Mouse (Mus musculus) CD4-positive, CD25-positive, alpha-beta regulatory T cell (primary cell): ENCODE data around the gene Otud4. TPM values are rescaled to one million over a fixed set of nuclear protein-coding genes. Genes with fewer than 3 reads are reported as not detected.

Source experiments
- polyA plus RNA-seq: library from polyadenylated mRNA; unstranded; fragments of 100-300 nt; shearing (Covaris generic); gene quantifications from one replicate; pipeline ENCODE4 v1.2.1, GENCODE M21; 2017

Gene Otud4
- 42.3 TPM for polyA plus RNA-seq

DNA sequence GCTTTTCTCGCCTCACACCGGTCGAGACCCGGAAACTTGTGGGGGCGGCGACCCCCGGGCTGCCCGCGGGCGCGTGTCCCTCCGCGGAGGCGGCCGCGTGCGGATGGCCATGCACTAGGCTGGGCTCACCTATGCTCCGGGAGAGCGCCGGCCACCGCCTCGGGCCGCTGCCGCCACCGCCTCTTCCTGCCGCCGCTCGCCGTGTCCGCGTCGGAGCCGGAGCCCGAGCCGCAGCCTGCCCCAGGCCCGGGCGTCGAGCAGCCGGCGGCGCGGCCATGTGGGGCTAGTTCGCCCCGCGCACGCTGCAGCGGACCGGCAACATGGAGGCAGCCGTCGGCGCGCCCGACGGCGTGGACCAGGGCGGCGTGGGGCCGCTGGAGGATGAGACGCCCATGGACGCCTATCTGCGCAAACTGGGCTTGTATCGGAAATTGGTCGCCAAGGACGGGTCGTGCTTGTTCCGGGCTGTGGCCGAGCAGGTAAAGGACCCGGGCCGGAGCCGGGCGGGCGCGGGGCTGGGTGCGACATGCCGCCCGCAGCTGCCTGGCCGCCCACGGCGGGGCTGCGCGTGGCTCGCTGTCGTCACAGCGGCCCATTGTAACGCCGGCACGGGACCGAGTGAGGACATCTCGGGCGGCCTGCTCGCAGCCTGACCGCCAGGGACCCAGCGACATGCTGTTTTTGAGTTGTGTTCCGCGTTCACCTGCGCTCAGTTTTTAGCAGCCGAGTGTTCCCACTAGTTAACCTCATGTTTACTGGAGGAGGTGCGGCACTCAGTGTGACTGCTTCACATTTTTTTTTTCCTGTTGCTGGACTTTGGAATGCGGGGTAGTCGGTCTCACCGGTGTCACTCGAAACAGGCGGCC is at the start of gene Otud4:
TSS of gene Otud4 (plus strand) at position 33 of the 866 bp plus-strand sequence.

DNA sequence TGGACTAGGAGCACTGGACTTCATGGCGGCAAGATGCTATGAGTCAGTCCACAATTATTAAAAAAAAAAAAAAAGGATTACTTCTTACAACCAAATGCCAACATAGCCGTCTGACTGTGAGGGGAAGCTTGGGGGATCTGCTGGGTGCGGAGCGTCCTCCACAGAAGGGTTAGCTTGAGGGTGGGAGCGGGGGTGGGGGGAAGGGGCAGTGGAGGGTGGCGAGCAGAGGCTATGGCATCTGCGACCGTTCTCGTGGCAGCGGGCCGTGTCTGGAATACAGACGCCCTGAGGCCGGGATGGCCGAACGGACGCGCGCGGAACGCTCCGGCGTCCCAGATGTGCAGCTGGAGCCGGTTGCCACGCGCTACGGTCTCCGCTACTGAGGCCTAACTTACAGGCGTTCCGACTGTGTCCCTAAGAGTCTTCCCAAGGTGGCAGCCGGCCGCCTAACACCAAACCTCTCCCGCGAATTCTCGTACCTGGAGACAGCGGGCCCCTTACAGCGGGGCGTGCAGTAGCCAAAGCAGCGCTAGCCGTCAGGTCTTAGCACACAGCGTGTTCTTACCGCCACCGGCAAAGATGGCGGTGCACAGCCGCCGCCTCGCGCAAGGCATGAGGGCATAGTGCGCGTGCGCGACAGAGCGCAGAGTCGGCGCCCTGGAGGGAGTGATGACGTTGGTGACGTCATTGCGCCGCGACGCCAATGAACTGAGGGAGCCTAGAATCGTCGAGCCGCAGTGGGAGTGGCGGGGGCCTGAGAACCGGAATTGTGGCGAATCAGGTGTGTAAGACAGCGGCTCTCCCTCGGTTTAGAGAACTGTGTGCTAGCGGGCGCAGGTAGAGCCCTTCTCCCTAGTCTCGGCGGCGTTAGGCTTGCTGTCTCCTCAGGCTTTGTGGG is 71.9 kb downstream of the Otud4 start, which contains the start of the genes Abce1 and Anapc10:
TSS of gene Abce1 (minus strand) at position 677 of the 898 bp plus-strand sequence.
TSS of gene Anapc10 (plus strand) at position 757 of the 898 bp plus-strand sequence.

Other genes with a start within 250 kb of the Otud4 start
- gene Smad1, start 240.1 kb upstream of the Otud4 start, polyA plus RNA-seq = 28.2 TPM
- gene Abce1, start 72.1 kb downstream of the Otud4 start, polyA plus RNA-seq = 97.9 TPM
- gene Anapc10, start 72.2 kb downstream of the Otud4 start, polyA plus RNA-seq = 25.8 TPM